Mouse (Mus musculus) cortical plate, adult 2 months (tissue): ENCODE data around the gene Srr.

Source experiments
- CTCF ChIP-seq: fragments of 200-500 bp; IDR thresholded peaks from 2 replicates; pipeline ENCODE4 v1.5.1; 2011; ENCODE audit warnings: mild to moderate bottlenecking, control low read depth, low read length; ENCODE audit not compliant: insufficient read depth; ENCODE audit errors: extremely low read depth
- POLR2A ChIP-seq: fragments of 200-500 bp; IDR thresholded peaks from 2 replicates; pipeline ENCODE4 v1.6.1; 2011; ENCODE audit warnings: mild to moderate bottlenecking, low read length, control low read depth; ENCODE audit not compliant: insufficient read depth; ENCODE audit errors: extremely low read depth

DNA sequence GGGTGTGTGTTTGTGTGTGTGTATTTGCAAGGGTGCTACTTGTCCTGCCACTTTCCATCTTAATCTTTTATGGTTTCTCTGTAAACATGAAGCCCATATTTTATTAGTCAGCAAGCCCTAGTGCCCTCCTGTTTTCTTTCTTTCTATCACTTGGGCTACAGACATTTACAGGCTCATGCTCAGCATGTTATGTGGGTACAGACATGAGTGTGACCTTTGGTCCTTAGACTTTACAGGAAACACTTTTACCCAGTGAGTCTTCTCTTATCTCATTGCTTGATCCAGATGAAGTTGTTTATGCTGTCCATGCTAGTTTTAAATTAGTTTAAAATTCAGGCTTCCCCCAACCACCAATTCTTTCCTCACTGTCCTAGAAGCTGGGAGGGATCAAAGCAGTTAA lies 36.2 kb upstream of the Srr start:
- no peak for TF ChIP-seq CTCF
- TF ChIP-seq POLR2A = no peak
